8 mouse cellular contexts compared by ENCODE assay signal in the genomic region with DNA sequence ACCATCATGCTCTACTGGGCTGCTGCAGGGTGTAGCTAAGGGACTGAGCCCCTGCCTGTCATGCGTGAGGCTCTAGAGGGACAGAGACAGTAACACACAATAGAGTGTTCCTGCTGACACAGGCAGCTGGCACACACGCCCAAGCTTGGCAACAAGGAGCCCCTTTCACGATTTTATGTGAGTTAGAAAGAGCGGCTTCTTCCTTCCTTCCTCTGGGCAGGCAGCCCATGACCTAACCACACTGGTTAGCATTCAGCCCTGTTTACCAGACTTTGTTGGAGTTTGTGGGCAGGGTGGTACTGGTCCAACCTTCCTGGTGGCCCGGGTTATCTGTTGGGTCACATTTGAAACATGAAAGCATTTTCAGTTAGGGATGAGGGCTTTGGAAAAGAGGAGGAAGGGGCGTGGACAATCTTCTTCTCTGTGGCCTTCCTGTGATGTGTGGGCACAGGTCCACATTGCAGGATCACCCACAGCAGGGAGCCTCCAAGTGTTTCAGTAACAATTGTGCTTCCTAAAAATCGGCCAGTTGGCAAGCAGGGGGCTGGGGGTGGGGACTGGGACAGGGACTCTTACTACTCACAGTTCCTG. TPM values are rescaled to one million over a fixed set of nuclear protein-coding genes. Genes with fewer than 3 reads are reported as not detected.
DNase-seq lines count a peak whose midpoint lies in the region; ATAC-seq and TF ChIP-seq lines count a peak whose summit lies in the region.

No protein-coding gene starts in this region.

- no peak overlapping the region for H3K4me2 ChIP-seq in kidney, embryonic 16.5 days (replicated peaks; ENCODE audit: low read depth, low read length)
- no peak overlapping the region for H3K4me2 ChIP-seq in forebrain, embryonic 16.5 days (ENCODE audit: low read length)

- H3K9me3 ChIP-seq in kidney, embryonic 16.5 days (ENCODE audit: low read length): no peaks in the 10 kb centered on the region
- peaks cover 8% of the 10 kb centered on the region; the same call in 1 of the 2 replicates for H3K9me3 ChIP-seq in megakaryocyte, embryonic 14.5 days
- no peaks in the 10 kb centered on the region for H3K9me3 ChIP-seq in forebrain, embryonic 16.5 days (ENCODE audit: control insufficient read depth, low read length)

- H3K27ac ChIP-seq in kidney, embryonic 16.5 days (ENCODE audit: low read length): no peak overlapping the region
- H3K27ac ChIP-seq in forebrain, embryonic 16.5 days (ENCODE audit: low read length): no peak overlapping the region

- WGBS in kidney, embryonic 16.5 days: 62% methylated on average over 7 of the region's 7 CpGs
- 40% methylated on average over 7 of the region's 7 CpGs for WGBS in forebrain, embryonic 16.5 days

- no peaks in the 10 kb centered on the region for H3K36me3 ChIP-seq in kidney, embryonic 16.5 days (ENCODE audit: insufficient read depth, low read length)
- no peaks in the 10 kb centered on the region for H3K36me3 ChIP-seq in megakaryocyte, embryonic 14.5 days (replicated peaks; ENCODE audit: low read length)
- no peaks in the 10 kb centered on the region for H3K36me3 ChIP-seq in forebrain, embryonic 16.5 days (ENCODE audit: control insufficient read depth, insufficient read depth)

- TF ChIP-seq CTCF in brain, embryonic 14.5 days (IDR thresholded peaks at IDR 0.05; ENCODE audit: borderline replicate concordance, extremely low read depth, insufficient read depth, insufficient read length): no peak

- no peaks in the 10 kb centered on the region for H3K4me1 ChIP-seq in kidney, embryonic 16.5 days (ENCODE audit: insufficient read depth, low read length)
- peaks cover 44% of the 10 kb centered on the region for H3K4me1 ChIP-seq in megakaryocyte, embryonic 14.5 days
- peaks cover 6% of the 10 kb centered on the region; the same call in 1 of the 2 replicates for H3K4me1 ChIP-seq in forebrain, embryonic 16.5 days (replicated peaks; ENCODE audit: control insufficient read depth, insufficient read depth, low read length)

- DNase-seq in kidney, adult 11 months: peak; percentile 42
- DNase-seq in brain, embryonic 14.5 days (ENCODE audit: low read depth): peak; percentile 75
- peak; percentile 31 for DNase-seq in heart, adult 8-10 months (ENCODE audit: low spot score)
- DNase-seq in layer of hippocampus, postnatal 10 days (ENCODE audit: low spot score in 2 of 2): peak; percentile 56 to 57
- DNase-seq in B cell, adult 2 months: no peak

- no peak for TF ChIP-seq POLR2A in brain, embryonic 14.5 days (IDR thresholded peaks at IDR 0.05; ENCODE audit: borderline replicate concordance, extremely low read depth, insufficient read depth, insufficient read length, poor library complexity, severe bottlenecking)

- ATAC-seq in kidney, embryonic 16.5 days (ENCODE audit: low FRiP score, low TSS enrichment): no peak
- ATAC-seq in forebrain, embryonic 16.5 days: no peak

- no peaks in the 10 kb centered on the region for H3K27me3 ChIP-seq in kidney, embryonic 16.5 days (ENCODE audit: insufficient read depth, low read length)
- peaks cover 16% of the 10 kb centered on the region for H3K27me3 ChIP-seq in megakaryocyte, embryonic 14.5 days (replicated peaks)
- no peaks in the 10 kb centered on the region for H3K27me3 ChIP-seq in forebrain, embryonic 16.5 days (replicated peaks; ENCODE audit: control insufficient read depth, insufficient read depth, low read length)

- no peak overlapping the region for H3K4me3 ChIP-seq in kidney, embryonic 16.5 days (ENCODE audit: low read length)
- H3K4me3 ChIP-seq in megakaryocyte, embryonic 14.5 days (replicated peaks): peak overlapping the region; percentile 80
- no peak overlapping the region for H3K4me3 ChIP-seq in forebrain, embryonic 16.5 days (replicated peaks; ENCODE audit: low read length)

- no peak overlapping the region; the same call in 1 of the 2 replicates for H3K9ac ChIP-seq in kidney, embryonic 16.5 days (replicated peaks; ENCODE audit: low read length)
- H3K9ac ChIP-seq in forebrain, embryonic 16.5 days (replicated peaks; ENCODE audit: low read depth, low read length): no peak overlapping the region

RNA-seq across cellular contexts. Expression of gene Ddr1, which starts 47.9 kb away (rescaled TPM):
- 107 and 108 TPM in 2 replicates for polyA plus RNA-seq in kidney, embryonic 16.5 days (2015; fragmentation: Nextera tagmentation; extraction: Ambion mirVana)
- polyA plus RNA-seq in brain, embryonic 14.5 days (2012; rRNA removed): 99.6 and 112 TPM in 2 replicates
- 10 to 100 TPM; 23.8 to 30.0 (median 29.5) TPM for total RNA-seq in heart, adult 8-10 months (2022)
- total RNA-seq in layer of hippocampus, postnatal 10 days (2021): 10 to 100 TPM; 49.8 to 50.5 TPM
- polyA plus RNA-seq in megakaryocyte, embryonic 14.5 days (2012; ENCODE audit: insufficient read depth, low replicate concordance): not detected in 2 replicates
- polyA plus RNA-seq in forebrain, embryonic 16.5 days (2015; fragmentation: Nextera tagmentation; extraction: Ambion mirVana): 113 and 116 TPM in 2 replicates

Comparison
In these comparisons a context has a peak if more than half of its experiments do, and no peak if none do; other contexts are left out.
1. DNase-seq: peak in kidney, adult 11 months (single experiment), brain, embryonic 14.5 days (single experiment), heart, adult 8-10 months (single experiment) and layer of hippocampus, postnatal 10 days (2 of 2); none in B cell, adult 2 months (0 of 2).
2. RNA of gene Ddr1, which starts 47.9 kb away (polyA plus RNA-seq): 113 to 116 TPM in forebrain, embryonic 16.5 days, 99.6 to 112 TPM in brain, embryonic 14.5 days and 107 to 108 TPM in kidney, embryonic 16.5 days; not detected in megakaryocyte, embryonic 14.5 days; every median in the first group is over 100 times any median in the second.